Mouse (Mus musculus): ENCODE measurements around the gene Olfr1220.

The Olfr1220 gene

GRCm38 (mm10) chr2:89106735-89107134 is at the start of gene Olfr1220:
Olfr1220 (minus strand) TSS chr2:89106835.
- in situ Hi-C loops (cut with MboI; ENCODE audit: low pct_unique_long_range_greater_than_20kb in 1 of 2, low sequenced_read_pairs in 2 of 2, unreplicated experiment in 1 of 2), result no loop called here

- in situ Hi-C loops (cut with MboI; ENCODE audit: low pct_unique_long_range_greater_than_20kb in 1 of 2, low sequenced_read_pairs in 2 of 2, unreplicated experiment in 1 of 2), result no loop called here
These were observed 44.8 kb upstream of the Olfr1220 start, which contains the start of gene Olfr1223 for GRCm38 (mm10) chr2:89151460-89151859. Olfr1223 (minus strand) TSS chr2:89151560.

- in situ Hi-C loops (cut with MboI; ENCODE audit: low pct_unique_long_range_greater_than_20kb in 1 of 2, low sequenced_read_pairs in 2 of 2, unreplicated experiment in 1 of 2), result no loop called here
These were observed 26.3 kb upstream of the Olfr1220 start, which contains the start of gene Olfr1222 for GRCm38 (mm10) chr2:89132954-89133353. Olfr1222 (minus strand) TSS chr2:89133054.

GRCm38 (mm10) chr2:89117183-89117582 is 10.5 kb upstream of the Olfr1220 start, which contains the start of gene Olfr1221:
Olfr1221 (minus strand) TSS chr2:89117283.
- in situ Hi-C loops (cut with MboI; ENCODE audit: low pct_unique_long_range_greater_than_20kb in 1 of 2, low sequenced_read_pairs in 2 of 2, unreplicated experiment in 1 of 2), result no loop called here

GRCm38 (mm10) chr2:89105651-89106050 is 984 bp downstream of the Olfr1220 start:
- in situ Hi-C loops (cut with MboI; ENCODE audit: low pct_unique_long_range_greater_than_20kb in 1 of 2, low sequenced_read_pairs in 2 of 2, unreplicated experiment in 1 of 2), result no loop called here

GRCm38 (mm10) chr2:89093848-89094247 is 12.8 kb downstream of the Olfr1220 start:
- in situ Hi-C loops (cut with MboI; ENCODE audit: low pct_unique_long_range_greater_than_20kb in 1 of 2, low sequenced_read_pairs in 2 of 2, unreplicated experiment in 1 of 2), result no loop called here

- in situ Hi-C loops (cut with MboI; ENCODE audit: low pct_unique_long_range_greater_than_20kb in 1 of 2, low sequenced_read_pairs in 2 of 2, unreplicated experiment in 1 of 2), result no loop called here
These were observed 23.2 kb downstream of the Olfr1220 start, which contains the start of gene Olfr1219 for GRCm38 (mm10) chr2:89083413-89083812. Olfr1219 (minus strand) TSS chr2:89083513.

GRCm38 (mm10) chr2:89081487-89081886 is 25.1 kb downstream of the Olfr1220 start:
- in situ Hi-C loops (cut with MboI; ENCODE audit: low pct_unique_long_range_greater_than_20kb in 1 of 2, low sequenced_read_pairs in 2 of 2, unreplicated experiment in 1 of 2), result no loop called here

GRCm38 (mm10) chr2:89061087-89061486 is 45.5 kb downstream of the Olfr1220 start, which contains the start of gene Olfr1218:
Olfr1218 (minus strand) TSS chr2:89061187.
- in situ Hi-C loops (cut with MboI; ENCODE audit: low pct_unique_long_range_greater_than_20kb in 1 of 2, low sequenced_read_pairs in 2 of 2, unreplicated experiment in 1 of 2), result no loop called here
